Mouse (Mus musculus) brain, embryonic 14.5 days (tissue): ENCODE measurements around the gene Eme2.

Experiments
- CTCF ChIP-seq: fragments of 200-500 bp; IDR thresholded peaks from 2 replicates; pipeline ENCODE4 v1.5.1; 2012; ENCODE audit warnings: inconsistent platforms, mild to moderate bottlenecking, moderate library complexity, borderline replicate concordance; ENCODE audit not compliant: insufficient read depth, insufficient read length; ENCODE audit errors: extremely low read depth
- POLR2A ChIP-seq: fragments of 200-500 bp; IDR thresholded peaks from 2 replicates; pipeline ENCODE4 v1.6.1; 2012; ENCODE audit warnings: mild to moderate bottlenecking, inconsistent platforms, borderline replicate concordance; ENCODE audit not compliant: poor library complexity, insufficient read depth, insufficient read length, severe bottlenecking; ENCODE audit errors: extremely low read depth

GRCm38 (mm10) chr17:24860076-24860475 lies 34.8 kb downstream of the Eme2 start:
- TF ChIP-seq POLR2A, result no peak
- TF ChIP-seq CTCF, result no peak
